Mouse (Mus musculus): ENCODE measurements around the gene Npc1l1.

Npc1l1 gene

GRCm38 (mm10) chr11:6163062-6163461 lies 66.9 kb downstream of the Npc1l1 start:
- DNase-seq (ENCODE audit: low spot score in 2 of 2) = no peak

DNA sequence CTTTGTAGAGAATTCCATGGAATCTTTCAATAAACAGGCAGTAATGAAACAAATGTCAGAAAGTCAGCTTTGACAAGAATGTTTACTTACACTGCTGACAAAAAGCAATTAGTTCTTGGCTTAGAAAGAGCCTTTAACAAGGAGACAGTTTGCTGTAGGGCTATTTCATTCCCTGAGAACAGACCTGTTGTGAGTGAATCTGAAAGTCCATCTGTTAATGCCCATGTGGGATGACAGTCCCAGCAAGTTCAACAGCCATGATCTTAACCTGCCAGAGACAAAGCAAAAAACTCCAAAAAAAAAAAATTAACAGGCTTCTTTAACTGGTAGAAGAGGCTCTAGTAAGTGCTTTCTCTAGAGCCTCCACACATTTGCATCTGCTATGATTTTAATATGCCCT lies 68.4 kb downstream of the Npc1l1 start:
- DNase-seq (ENCODE audit: low spot score in 2 of 2) = no peak

All from frontal cortex, postnatal 10 days (tissue).